Mouse (Mus musculus) gastrocnemius, postnatal 25 days (tissue): Measurements from ENCODE around the gene Csf3. TPM values are rescaled to one million over a fixed set of nuclear protein-coding genes. Genes with fewer than 3 reads are reported as not detected.
A peak's percentile ranks its signal among the peaks of the same experiment; 100 is the strongest.
"Not testable (repeated sequence)": the region's sequence is repeated elsewhere in the genome, so short reads cannot be mapped to it uniquely, and the experiment has no call there.

Experiments used
- DNase-seq: peaks from one replicate; pipeline ENCODE4 v3.0.0; 2022
- total RNA-seq, 2 experiments: library from RNA; stranded (reverse); gene quantifications; 1 replicate in 1 of 2; 2 replicates in 1 of 2; pipeline ENCODE4 v1.2.3; 2021

Csf3 gene
- total RNA-seq, 2 experiments from 2014 or later: not detected

DNA sequence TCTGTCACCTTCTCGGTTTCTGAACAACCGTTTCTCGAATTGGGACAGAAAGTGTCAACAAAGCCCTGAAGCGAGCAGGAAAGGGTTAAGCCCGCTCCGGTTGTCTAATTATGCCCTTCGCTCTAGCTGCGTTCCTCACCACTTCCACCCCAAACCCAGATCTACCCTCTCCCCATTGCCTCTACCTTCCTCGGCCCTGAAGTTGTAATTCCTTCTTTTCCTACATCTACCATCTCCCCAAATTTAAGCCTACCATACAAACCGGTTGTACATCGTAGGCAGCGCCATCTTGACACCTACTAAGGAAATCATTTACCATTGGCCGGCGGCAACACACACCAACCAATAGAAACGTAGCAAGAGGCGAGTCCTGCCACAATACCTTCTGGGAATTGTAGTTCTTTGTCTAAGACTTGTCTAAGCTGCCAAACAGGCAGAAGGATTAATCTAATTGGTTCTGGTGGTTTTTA is 28.1 kb downstream of the Csf3 start, which contains the start of gene Med24:
TSS of gene Med24 (minus strand) at position 317 of the 470 bp plus-strand sequence.
- peak; percentile 86 for DNase-seq

DNA sequence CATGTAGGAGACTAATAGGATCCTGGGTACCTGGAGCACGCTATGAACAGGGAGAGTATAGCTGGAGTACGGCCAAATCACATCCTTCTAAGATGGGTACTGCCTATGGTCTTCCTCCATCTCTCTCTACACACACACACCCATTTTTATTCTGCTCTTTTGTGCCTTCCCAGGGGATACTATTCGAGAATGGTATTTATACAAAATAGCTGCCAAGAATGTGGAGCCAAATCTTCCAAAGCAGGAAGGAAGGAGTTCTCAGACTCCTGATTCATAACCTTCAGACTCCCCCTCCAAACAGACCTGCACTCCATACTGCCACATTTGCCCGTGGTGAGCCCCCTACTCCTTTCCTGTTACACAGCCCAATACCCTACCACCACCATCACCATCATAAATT is 29.7 kb downstream of the Csf3 start:
- no peak for DNase-seq

DNA sequence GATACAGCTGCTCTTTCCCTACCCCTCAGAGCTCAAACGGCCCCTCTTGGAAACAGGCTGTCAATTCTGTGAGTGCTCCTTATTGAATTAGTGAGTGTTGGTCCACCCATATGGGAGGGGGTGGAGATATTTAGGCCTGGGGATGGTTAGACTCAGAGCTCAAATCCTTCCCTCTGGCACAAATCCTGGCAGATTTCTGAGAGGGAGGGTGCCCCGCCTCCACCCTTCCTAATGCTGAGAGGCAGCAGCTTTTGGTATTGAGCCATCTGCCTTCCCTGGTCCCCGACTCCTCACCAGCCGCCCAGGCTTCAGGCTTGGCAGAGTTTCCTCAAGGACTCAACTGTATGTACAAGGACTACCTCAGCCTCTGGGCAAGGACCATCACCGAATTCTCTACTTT is 30.1 kb downstream of the Csf3 start:
- DNase-seq: no peak

DNA sequence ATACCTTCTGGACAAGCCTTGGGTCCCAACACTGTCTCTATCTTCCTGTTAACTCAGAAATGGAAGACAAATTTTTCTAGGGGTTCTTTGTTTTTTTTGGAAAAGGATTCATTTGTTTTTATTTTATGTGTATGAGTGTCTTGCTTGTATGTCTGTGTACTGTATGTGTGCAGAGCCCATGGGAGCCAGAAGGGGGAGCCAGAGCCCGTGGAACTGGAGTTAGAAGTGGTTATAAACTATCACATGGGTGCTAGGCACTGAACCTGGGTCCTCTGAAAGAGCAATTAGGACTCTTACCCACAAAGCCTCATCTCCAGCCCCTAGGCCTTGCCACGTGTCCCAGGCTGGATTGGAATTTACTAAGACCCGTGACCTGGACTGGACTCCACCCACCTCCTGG is 33.0 kb downstream of the Csf3 start:
- no peak for DNase-seq

DNA sequence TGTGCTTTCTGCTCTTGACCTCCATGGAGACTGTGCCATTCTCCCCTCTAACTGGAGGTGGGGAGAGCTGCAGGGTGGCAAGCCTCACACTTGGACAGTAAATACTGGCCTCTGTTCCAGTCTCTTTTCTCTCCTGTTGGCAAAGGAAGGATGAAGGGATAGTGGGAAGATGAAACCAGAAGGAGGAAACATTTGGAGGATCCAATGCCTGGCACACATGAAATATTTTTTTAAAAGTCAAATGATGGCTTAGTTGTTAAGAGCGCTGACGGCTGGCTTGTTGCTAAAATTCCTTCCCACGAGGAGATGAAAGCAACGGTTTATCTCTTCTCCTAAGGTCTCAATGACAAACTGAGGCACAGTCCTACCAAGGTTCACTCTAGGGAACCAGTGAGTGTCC is 34.0 kb downstream of the Csf3 start:
- no peak for DNase-seq

DNA sequence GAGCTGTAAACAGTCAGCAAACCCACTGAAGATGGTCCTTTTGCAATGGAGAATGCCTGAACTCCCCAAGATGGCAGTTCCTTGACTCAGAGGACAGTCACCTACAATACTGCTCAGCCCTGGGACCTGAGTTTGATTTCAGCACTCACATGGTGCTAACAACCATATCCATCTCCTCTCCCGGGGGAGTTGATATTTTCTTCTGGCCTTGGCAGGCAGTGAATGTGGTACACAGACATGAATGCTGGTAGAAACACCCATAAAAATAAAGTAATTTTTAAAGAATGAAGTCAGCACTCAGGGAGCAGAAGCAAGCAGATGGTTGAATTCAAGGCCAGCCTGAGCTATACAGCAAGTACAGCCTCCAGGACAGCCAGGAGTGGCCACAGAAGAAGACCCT is 35.1 kb downstream of the Csf3 start:
- no peak for DNase-seq

DNA sequence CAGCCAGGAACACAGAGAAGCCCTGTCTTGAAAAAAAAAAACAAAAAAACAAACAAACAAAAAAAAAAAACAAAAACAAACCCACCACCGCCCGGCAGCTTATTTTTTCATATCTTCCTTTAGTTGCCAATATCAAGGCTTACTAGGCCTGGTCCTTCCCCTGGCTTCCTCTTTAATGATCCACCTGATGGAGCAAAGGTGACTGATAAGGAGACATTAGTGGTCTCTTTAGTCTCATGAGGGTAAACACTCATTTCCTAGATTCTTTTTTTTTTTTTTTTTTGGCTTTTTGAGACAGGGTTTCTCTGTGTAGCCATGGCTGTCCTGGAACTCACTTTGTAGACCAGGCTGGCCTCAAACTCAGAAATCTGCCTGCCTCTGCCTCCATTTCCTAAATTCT is 36.2 kb downstream of the Csf3 start:
- DNase-seq: not testable (repeated sequence)

DNA sequence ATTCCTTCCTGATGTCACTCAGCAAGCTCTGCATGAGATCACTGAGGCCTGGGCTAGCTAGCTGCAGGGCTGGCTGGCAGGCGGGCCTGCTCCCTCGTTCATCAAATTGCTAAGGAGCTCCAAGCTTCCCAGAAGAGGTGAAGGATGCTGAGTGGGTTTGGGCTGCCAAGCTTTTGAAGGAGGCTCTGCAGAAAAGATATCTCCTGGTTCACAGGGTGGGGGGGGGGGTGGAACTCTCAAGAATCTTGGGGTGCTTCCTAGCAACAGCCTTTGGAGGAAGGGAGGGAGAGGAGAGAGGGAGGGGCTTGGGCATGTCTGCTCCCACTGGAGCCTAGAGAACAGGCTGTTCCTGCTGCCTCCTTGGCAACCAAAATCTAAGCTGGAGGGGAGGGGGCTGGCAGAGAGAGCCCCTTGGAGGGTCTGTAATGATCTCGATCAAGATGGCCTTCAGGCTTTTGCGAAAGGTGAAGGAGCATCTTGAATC is 37.4 kb downstream of the Csf3 start:
- peak; percentile 59 for DNase-seq

DNA sequence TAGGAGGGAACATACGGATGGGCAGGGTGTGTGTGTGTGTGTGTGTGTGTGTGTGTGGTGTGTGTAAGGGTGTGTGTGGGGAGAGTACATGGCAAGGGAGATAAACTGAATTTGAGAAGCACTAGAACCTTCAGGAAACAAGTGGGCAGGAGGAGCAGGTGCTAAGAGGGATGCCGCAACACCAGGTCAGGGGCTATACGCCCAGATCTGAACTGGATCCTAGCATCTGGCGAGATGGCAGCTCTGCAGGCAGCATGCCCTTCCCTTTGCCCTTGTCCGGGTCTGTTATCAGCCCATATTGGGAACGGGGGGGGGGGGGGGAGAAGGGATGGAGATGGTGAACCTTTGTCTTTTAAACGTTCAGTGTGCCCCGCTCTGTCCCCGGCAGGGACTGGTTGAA is 37.9 kb downstream of the Csf3 start:
- DNase-seq: no peak

DNA sequence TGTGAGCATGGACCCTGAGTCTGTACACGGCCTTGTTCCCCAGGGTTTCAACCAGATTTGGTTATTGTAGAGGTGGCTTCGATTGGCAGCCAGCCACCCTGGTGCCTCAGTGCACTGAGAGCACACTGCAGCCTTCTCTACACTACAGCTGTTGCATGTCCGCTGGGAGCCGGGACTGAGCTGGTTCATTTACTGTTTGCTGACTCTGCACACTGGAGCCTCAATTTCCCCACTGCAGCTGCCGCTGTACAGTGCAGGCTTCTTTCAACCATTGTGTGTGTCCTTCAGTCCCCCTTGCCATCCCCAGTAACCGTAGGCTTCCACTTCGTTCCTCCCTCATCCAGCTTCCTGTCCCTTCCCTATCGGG is 38.9 kb downstream of the Csf3 start:
- DNase-seq: peak; percentile 26

DNA sequence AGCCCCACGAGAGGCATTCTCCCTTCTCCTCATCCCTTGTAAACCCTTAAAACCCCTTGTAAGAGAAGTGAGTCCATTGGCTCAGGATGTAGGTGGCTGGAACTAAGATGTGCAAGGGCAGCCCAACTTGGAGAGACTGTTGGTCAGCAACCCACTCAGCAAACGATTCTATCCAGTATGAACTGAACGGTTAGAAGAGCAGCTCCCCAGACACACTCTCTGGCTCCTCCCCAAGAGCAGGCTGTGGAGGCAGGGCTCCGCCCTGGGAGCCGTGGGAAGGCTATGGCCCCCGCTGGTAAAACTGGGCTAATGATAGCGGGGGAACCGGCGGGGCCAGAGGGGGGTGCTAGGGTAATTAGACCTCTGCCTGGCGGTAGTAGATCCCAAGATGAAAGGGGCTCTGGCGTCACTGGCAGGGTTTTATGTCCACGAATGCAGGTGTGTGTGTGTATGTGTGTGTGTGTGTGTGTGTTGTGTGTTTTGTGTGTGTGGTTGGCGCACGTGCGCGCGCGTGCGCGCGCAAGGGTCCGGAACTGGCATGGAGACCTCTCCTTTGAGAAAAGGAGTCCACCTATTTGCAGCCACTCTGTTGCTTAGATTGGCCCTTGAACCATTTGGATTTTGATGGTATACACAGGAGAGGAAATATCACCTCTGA is 39.5 kb downstream of the Csf3 start, which contains the start of gene Thra:
TSS of gene Thra (plus strand) at position 246 of the 658 bp plus-strand sequence.
- DNase-seq: peak; percentile 75

DNA sequence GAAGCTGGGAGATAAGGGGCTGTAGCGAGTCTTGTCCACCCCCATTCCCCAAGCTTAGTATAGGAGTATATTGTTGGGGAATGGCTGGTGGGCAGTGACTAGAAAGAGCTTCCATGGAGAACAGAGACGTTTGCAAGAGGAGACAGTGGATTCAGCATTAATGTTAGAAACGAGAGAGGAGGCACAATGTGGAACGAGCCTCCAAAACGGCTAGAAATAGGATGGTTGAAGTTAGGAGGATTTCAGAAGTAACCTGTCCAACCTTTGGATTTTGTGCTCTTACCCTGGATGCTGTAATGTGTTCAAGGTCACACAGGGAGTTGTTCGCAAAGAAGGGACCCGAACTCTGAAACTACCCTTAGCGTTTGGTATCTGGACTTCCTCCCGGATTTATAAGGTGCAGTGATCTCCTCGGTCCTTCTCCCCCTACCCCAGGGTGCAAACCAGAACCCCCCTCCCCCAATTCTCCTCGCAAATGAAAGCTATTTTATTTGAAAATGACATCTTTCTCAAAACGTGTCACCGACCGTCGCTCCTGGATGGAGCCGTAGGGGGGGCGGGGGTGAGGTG is 40.1 kb downstream of the Csf3 start:
- no peak for DNase-seq

DNA sequence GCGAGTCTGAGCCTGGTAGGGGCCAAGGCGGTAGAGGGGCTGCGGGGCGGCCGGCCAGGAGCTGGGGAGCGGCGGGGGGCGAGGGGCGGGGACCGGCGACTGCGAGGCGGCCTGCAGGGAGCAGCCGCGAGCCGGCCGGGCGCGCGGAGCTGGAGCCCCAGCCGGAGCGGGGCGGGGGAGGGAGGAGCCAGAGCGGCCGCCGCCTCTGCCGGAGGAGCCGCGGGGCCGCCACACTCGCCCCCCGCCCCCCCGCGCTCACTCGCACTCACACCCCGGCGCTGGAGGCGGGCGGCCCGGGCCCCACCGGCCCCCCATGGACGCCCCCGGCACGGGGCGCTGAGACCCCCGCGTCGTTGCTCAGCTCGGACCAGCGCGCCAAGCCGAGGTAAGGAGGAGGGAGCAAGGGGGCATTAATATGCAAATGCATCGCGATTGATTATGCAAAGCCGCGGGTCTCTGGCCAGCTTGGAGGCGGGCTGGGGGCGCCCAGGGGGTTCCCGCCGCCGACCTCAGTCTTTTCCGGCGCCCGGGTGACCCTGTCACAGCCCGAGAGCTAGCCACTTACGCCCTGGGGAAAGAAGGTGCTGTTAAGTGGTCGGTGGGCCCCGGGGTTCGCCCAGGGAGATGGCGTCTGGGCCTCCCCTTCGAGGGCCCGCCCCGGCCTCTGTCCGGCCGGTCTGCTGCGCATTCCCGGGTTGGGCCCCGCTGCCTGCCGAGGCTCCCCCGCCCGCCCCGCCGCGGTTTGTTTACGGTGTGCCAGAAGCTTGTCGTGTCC is 40.7 kb downstream of the Csf3 start:
- DNase-seq: peak; percentile 87

DNA sequence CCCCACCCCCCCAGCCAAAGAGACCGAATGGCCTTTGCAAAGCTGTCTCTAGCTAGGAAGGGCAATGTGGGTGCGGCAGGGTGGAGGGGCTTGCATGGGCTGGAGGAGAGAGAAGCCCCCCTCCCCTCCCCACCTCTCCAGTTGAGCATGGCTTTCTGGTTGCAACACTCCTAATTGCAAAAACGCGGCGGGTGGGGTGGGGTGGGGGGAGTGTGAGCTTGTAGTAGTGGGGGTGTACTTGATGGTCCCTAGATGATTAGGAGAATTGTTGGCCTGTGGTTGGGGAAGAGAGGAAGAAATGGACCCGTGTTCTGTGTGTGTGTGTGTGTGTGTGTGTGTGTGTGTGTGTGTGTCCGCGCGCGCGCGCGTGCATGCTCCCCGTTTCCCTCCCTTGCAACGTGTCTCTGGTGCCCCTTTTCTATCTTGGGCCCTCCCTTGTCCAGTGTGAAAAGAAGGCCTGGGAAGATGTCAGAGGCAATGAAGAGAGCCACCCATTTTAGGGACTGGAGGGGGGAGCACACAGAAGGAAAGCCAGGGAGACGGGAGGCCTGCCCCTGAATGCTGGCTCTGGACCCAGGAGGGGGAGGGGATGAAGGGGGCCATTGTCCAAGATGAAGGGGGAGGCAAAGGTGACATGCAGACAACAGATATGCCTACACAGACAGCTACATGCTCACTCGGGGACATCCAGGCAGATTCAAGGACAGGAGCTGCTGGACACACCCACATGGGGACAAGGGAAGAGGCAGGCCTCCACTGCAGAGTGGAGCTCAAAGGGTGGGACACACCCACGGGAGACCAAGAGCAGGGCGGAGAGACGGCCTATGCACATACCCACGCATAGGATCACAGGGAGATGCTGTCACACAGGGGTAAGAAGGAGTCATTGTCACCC is 41.6 kb downstream of the Csf3 start:
- DNase-seq: peak; percentile 49

DNA sequence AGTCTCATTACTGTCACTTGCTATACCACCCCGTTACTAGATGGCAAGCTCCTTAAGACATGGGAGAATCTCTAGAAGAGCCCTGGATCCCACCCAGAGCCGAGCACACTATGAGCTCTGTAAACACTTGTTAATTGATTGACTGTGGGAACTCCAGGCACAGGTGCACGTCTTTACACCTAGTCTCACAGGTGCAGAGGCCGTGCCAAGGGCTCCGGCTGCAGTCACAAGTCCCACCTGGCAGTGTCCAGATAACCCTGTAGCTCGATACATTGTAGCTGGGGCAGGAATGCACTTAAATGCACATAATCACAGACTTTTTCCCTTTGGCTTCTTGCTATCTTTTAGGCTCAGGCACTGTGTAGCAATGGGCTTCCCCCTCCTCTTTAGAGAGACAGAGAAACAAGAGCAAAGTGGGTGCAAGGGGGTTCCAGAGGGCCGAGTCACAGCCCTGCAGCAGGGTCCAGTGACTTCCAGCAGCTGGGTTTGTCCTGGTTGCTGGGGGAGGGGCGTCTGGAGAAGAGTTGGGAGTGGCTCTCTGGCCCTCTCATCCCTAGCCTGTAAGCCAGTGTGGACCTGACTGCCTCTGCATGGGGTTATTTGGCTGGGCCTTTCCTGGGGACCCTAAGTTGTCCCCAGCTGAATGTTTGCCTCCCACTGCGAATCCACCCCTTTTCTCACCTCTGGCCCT is 42.7 kb downstream of the Csf3 start:
- DNase-seq: peak; percentile 75

DNA sequence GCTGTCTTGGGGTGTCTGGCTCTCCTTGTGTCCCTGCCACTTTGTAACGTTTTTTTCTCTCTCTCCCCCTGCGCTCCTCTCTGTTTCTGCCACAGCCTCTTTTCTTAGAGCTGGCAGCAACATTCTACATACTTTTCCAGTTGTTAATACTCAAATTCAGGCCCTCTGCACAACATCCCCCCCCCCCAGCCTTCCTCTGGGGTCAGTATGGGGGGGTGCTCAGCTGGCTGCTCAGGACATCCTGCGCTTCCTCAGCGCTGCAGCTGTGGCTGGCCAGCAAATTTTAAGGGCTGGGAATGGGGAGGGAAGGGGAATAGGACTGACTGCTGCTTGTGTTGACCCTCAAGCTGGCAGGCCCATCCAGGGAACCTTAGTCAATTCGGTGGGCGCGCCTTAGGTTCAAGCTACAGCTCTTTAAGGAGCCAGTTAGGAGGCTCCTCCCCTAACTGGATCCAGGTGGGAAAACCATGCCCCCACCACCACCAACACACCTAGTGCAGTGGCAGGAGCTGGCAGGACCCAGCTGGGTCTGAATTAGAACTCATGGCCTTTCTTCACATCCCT is 43.5 kb downstream of the Csf3 start:
- peak; percentile 44 for DNase-seq

DNA sequence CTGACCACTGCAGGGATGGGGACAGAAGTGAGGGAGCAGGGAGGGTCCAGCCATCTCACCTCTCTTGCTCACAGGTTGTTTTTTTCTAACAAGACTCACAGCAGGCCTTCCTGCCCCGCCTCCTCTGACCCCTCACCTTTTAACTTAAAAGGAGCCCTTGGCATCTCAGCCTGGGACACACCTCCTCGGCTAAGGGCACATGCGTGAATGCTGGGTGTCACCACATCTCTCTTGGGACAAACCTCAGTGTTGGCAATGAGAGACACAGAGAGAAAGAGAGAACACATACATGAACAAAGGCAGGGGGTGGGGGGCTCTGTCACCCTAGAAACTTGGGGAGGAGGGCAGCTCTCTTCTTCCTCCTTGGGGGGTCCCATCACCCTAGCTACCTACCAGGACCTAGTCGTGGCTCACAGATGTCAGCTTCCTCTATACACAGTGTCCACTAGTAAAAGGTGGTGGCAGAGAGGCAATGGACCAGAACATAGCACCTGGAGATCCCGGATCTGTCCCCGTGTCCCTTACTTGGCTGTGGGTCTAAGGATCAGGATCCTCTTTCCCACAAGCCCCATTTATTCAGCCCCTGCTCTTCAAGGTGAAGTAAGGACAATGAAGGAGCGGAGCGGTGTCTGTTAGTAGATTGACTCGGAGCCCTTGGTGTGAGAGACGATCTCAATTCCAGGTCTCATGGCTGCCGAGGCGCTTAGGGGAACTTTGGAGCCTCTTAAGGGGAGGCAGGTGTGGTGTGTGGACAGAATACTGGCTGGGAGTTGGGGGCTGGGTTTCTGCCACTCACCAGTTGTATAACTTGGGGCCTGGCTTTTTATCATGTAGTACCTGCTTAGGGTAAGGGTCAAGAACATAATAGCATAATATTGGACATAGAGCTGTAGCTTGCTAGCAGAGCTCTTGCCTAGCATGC is 45.1 kb downstream of the Csf3 start:
- DNase-seq: no peak

DNA sequence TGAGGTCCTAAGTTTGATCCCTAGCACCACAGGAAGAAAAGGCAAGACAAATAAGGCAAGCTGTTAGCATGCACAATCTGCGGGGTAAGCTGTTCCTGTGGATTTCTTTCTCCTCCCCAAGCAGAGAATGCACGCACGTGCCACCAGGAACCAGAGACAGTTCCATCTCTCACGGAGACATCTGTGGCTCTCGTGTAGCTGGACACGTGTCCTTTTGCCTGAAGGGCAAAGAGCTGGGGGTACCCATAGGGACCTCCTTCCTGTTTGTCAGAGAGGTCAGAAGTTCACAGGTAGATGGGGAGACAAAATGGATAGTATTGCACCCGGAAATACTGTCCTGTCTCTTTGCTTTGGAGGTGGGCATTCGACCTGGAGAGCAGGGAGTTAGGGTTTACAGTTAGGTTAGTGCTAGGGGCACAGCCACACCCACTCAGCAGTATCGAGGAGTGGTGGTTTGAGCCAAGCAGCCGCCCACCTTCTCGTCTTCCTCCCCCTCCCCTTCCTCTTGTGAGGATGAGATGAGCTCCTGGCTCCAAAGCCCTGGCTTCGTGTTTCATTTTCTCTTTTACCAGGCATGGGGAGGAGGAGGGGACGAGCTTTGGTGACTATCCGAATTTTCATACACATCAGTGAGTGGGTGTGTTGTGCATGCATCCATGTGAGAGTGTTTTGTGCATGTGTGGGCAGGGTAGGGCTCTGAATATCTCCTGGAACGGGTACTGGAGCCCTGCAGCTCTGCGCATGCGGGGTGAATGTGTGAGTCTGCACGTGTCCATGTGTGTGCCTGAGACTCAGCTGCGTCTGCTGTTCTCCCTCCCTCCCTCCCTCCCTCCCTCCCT is 46.0 kb downstream of the Csf3 start:
- peak; percentile 85 for DNase-seq
